Mouse (Mus musculus): ENCODE results near the gene Lyzl4. TPM values are rescaled to one million over a fixed set of nuclear protein-coding genes. Genes with fewer than 3 reads are reported as not detected.
"Not testable (repeated sequence)": the region's sequence is repeated elsewhere in the genome, so short reads cannot be mapped to it uniquely, and the experiment has no call there.

Gene Lyzl4
- total RNA-seq, 2 experiments from 2014 or later: not detected

GRCm38 (mm10) chr9:121600201-121600860 lies 41.6 kb downstream of the Lyzl4 start:
- no peak for DNase-seq

DNA sequence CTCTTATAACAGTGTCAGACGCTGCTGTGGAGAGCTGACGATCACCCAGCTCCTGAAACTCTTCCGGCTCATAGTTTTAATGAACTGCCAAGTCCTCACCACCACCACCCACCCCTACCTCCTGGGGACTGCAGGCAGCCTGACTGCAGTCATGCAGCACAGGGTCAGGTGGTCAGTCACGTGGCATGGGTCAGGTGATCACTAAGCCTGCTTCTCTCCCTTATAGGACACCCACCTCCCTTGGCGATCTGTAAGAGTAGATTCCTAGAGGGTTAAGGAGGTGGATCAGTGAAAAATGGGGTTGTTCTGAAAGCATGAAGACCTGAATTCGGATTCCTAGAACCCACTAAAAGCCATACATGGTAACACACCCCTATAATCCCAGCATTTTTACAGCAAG lies 42.3 kb downstream of the Lyzl4 start:
- no peak for DNase-seq

DNA sequence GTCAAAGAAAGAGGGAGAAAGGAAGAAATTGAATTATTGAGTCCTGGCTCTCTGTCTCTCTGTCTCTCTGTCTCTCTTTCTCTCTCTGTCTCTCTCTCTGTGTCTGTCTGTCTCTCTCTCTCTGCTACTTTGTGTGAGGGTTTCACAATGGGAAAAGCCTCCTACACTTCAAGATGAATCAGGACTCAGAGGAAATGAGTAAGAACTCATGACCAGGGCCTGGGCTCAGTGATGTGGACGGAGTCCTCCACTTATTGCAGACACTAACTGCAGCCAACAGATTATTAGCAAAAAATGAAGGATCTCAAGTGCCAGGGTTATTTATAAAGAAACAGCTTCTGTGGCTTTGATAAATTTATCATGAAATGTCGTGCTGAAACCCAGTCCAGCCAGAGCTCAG lies 43.8 kb downstream of the Lyzl4 start:
- DNase-seq: no peak

DNA sequence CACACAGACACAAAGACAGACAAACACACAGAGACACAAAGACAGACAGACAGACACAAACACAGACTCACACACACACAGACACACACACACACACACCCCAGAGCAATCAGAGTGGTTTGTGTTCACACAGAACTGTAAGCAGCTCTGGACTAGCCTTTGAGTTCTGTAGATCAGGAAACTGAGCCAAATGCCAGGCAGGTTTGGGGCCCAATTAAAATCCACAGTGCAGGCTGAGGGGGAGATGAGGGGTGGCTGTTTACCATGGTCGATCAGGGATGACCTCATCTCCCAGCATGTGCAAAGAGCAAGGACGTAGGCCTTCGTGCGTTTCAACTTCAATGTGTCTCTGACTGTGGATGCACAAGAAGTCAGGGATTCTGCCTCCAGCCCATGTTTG lies 47.1 kb downstream of the Lyzl4 start:
- no peak for DNase-seq

GRCm38 (mm10) chr9:121593768-121594167 lies 48.1 kb downstream of the Lyzl4 start:
- not testable (repeated sequence) for DNase-seq

DNA sequence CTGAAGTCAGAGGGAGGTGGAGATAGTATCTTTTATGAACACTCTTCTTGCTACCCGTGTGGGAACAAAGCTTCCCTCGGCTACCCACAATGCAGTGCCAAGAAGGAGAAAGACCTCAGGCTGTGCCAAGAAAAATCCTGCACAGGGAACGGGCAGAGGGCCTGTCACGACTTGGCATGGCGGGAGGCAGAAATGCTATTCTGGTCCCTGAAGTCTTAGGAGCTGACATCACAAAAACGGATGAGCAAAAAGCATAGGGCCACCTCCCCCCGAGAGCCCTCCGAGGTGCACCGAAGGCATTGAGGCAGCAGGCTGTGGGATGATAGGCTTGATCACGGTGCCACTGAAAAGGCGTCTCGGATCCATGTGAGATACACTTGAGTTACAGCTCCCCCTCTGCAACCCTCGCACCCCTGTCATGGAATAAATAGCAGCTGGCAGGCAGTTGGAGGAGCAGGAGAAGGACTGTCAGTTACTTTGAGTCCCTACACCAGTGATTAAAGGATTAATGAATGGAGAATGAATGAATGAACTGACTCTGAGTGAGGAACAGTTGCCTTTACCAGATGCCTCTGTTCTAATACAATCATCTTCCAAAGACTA lies 48.8 kb downstream of the Lyzl4 start:
- no peak for DNase-seq

DNA sequence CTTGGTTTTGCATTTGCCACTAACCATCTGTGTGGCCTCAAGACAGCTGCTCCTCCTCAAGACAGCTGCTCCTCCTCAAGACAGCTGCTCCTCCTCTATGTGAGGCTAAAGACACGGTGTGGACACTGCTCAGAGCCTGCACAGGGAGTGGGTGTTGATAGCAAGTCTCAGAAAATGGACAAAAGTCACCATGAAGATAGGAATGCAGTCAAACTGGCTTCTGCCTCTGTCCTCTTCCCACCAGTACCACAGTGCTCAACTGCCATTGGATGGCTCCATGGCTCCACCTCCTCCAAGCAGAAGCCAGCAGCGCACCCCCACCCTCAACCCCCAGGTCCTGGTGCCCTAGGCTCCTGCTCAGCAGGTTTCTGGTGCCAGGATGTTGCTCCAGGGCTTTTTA lies 52.4 kb downstream of the Lyzl4 start:
- no peak for DNase-seq

DNA sequence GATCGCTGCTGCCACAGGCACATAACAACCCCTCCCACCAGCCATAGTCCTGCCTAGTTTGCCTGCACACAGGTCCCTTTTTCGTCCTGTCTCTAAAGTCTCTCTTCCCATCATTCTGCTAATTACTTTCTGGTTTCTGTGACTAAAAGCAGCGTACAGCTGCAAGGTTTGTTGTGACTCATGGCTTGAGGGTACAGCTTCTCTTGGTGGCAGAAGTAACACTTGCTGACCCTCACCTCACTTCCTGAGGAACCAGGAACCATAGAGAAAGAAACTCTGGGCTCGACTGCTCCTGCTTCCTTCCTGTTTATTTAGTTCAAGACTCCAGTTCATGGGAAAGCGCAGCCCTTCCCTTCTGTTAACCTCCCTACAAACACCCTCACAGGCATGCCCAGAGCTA lies 67.5 kb downstream of the Lyzl4 start:
- no peak for DNase-seq

DNA sequence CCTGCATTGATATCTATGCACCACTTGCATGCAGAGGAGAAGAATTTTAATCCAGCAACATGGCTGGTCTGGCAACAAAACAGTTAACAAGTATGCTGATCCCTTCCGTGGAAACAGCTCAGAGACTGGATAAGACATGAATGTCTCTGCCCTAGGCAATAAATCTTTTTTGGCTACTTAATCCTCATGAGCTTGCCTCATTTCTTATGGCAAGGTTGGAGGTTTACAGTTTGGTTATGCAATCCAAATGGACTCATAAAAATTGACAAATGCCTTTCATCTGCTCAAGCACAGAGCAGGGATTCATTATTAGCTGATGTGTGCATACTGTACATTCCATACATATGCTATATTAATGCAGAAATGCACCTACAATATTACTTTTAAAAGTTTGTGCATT lies 73.4 kb downstream of the Lyzl4 start:
- DNase-seq: no peak

- no peak for DNase-seq
These were observed 75.5 kb downstream of the Lyzl4 start for GRCm38 (mm10) chr9:121566387-121566786.

DNA sequence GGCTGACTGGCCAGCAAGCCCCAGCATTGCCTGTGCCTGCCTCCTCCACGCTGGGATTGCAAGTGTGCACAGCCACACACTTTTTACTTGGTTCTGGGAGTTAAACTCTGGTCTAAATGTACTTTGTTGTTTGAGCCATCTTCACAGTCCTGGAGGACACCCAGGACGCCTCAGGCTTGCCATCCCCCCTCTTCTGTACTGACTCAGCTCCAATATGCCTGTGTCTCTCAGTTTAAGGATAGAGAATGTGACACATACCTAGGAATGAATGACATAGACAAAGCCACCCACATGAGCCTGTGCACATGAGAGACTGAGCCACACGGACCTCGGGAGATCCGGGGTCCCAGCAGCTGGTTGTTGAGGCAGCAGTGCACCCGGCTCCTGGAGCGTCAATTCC lies 78.6 kb downstream of the Lyzl4 start:
- no peak for DNase-seq

GRCm38 (mm10) chr9:121560515-121560914 lies 81.4 kb downstream of the Lyzl4 start:
- no peak for DNase-seq

- no peak for DNase-seq
These were observed 83.7 kb downstream of the Lyzl4 start for GRCm38 (mm10) chr9:121558167-121558566.

DNA sequence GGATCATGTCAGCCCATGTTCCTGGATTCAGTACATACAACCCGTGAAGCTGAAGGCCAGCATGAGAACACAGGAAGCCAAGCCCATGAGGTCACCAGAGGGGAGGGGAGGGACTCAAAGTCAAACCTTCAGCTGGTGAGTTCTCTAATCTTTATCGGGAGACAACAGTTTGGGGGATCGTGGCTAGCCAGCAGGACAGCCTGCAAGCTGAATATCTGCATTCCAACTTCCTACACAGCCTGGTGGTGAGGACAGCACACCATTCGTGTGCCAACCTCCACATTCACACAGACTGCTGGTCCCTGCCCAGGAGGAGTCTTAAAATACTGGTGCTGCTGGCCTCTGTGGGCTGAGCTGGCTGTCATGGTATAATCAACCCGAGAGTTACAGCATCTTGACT lies 85.0 kb downstream of the Lyzl4 start:
- DNase-seq: no peak

GRCm38 (mm10) chr9:121555395-121556000 lies 86.4 kb downstream of the Lyzl4 start:
- peak; percentile 8 to 16 for DNase-seq

GRCm38 (mm10) chr9:121553643-121554042 lies 88.3 kb downstream of the Lyzl4 start:
- DNase-seq: no peak

- DNase-seq: no peak
These were observed 91.5 kb downstream of the Lyzl4 start for GRCm38 (mm10) chr9:121550327-121550771.

GRCm38 (mm10) chr9:121549444-121549843 lies 92.5 kb downstream of the Lyzl4 start:
- DNase-seq: no peak

GRCm38 (mm10) chr9:121549010-121549409 lies 92.9 kb downstream of the Lyzl4 start:
- DNase-seq: no peak

DNA sequence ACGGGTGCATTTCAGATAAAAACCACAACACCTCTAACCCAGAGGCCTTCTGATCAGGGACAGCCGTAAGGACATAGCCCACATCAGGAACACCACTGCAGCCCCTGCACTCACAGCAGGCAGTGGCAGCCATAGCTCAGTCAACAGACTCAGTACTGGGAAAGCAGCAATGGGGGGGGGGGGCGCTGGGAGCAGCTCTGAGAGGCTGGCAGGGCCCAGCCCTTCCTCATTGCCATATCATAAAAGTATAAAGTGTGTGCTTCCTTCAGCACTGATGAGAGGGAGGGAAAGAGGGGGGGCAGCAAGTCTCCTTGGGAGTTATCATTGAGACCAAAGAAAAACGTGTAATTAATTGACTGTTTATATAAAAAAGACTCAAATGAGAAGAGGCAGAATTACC lies 94.5 kb downstream of the Lyzl4 start:
- DNase-seq: no peak

GRCm38 (mm10) chr9:121541530-121541929 lies 100.4 kb downstream of the Lyzl4 start:
- DNase-seq: no peak

- no peak for DNase-seq
These were observed 109.3 kb downstream of the Lyzl4 start for GRCm38 (mm10) chr9:121532626-121533025.

DNA sequence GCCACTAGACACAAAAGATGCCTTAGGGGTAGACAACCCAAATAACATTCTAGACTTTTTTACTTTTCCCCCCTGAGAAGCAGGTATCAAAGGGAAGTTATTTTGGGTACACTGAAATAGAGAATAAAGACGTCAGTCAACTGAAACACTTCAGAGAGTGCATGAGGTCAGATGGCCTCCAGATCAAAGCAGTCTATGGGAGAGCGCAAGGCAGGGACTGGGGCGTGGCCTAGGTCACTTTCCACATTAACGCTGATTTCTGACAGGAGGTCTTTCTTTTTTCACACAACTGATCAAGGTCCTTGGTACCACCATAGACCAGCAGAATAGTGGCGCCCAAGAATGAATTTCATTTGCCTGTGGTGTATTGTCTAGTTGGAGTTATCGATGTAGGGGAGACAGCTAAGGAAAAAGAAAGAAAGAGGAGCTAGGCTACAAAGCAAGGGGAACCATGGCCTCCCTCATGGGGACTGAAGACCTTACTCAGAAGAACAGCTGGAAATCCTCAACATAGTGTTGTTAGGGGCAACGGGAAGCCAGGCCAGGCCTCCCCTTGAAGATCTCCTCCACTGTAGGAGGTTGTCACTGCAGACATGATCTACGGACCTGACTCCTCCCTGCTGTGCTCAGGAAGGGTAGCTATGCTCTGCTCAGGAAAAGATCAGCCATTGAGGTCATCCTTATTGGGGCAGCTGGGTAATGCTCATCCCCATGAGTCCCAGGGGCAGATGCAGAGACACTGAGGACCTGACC lies 113.1 kb downstream of the Lyzl4 start:
- DNase-seq: peak in 1 of 2 experiments; percentile 8

Data from adrenal gland, postnatal 36 days (tissue).